Mouse (Mus musculus): ENCODE data around the gene Susd6. TPM values are rescaled to one million over a fixed set of nuclear protein-coding genes. Genes with fewer than 3 reads are reported as not detected.

The Susd6 gene
- polyA plus RNA-seq, 1 experiment from 2014 or later = 16.1 TPM

GRCm38 (mm10) chr12:80821312-80822007, 31.1 kb downstream of the Susd6 start:
- Histone ChIP-seq H3K27ac (no peak overlapping the region), H3K9me3 (replicated peaks; ENCODE audit: low read length) (no peaks in the 10 kb centered on the region), H3K4me1 (replicated peaks; ENCODE audit: insufficient read depth, low read length) (peaks cover 18% of the 10 kb centered on the region), H3K4me3 (replicated peaks; ENCODE audit: low read depth, low read length) (no peak overlapping the region), H3K36me3 (ENCODE audit: insufficient read depth, low read length) (no peaks in the 10 kb centered on the region), H3K4me2 (ENCODE audit: low read length) (no peak overlapping the region), H3K27me3 (ENCODE audit: insufficient read depth, low read length) (no peaks in the 10 kb centered on the region), H3K9ac (ENCODE audit: low read depth, low read length) (no peak overlapping the region)
- no peak for DNase-seq (ENCODE audit: low spot score)
- WGBS = 73% methylated on average over 4 of the region's 4 CpGs
- no peak for TF ChIP-seq CTCF (IDR thresholded peaks at IDR 0.05; ENCODE audit: low read depth)
- ATAC-seq (replicated peaks; ENCODE audit: low FRiP score, low read depth) = no peak

DNA sequence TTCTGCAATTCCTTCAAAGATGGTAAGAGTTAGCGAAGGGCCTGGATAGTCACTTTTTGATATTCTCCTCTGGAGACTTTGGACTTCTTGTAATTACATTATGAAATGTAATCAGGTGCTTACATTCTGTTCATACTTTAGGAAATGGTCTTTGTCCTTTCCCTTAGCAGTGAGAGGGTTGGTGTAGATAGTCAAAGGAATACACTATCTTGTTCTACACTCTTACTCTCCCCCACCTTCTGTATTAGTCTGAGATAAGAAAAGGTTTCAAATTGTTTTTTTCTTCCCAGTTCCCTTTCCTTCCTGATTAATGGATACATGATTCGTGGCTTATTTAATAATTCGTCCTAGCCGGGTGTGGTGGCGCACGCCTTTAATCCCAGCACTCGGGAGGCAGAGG, 32.2 kb downstream of the Susd6 start:
- no peak overlapping the region for H3K4me3 ChIP-seq (replicated peaks; ENCODE audit: low read depth, low read length)
- no peak for ATAC-seq (replicated peaks; ENCODE audit: low FRiP score, low read depth)
- peaks cover 18% of the 10 kb centered on the region for H3K4me1 ChIP-seq (replicated peaks; ENCODE audit: insufficient read depth, low read length)

DNA sequence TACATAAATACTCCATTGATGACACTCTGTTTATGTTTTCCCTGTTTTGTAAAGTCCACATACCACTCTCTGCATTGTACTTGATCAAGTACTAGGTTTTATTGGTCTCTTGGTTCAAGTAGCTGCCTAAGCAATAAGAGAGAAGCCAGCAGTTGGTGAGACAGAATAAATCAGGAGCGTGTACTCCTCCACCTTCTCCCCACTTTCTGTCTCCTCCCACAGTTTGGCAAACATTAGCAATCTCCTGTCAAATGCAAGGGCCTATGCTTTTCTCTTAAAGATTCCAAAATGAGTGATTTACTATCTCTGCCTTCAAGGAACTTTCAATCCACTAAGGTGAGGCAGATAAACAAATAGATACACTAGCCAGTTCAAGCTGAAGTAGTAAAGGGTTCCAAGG, 33.9 kb downstream of the Susd6 start:
- no peaks in the 10 kb centered on the region for H3K27me3 ChIP-seq (ENCODE audit: insufficient read depth, low read length)
- H3K27ac ChIP-seq = no peak overlapping the region
- H3K36me3 ChIP-seq (ENCODE audit: insufficient read depth, low read length) = no peaks in the 10 kb centered on the region
- no peak for DNase-seq (ENCODE audit: low spot score)
- peaks cover 20% of the 10 kb centered on the region for H3K4me1 ChIP-seq (replicated peaks; ENCODE audit: insufficient read depth, low read length)
- no peak overlapping the region for H3K4me3 ChIP-seq (replicated peaks; ENCODE audit: low read depth, low read length)
- no peak for TF ChIP-seq CTCF (IDR thresholded peaks at IDR 0.05; ENCODE audit: low read depth)
- 23% methylated on average over 1 of the region's 1 CpGs for WGBS
- no peak for ATAC-seq (replicated peaks; ENCODE audit: low FRiP score, low read depth)
- no peak overlapping the region for H3K9ac ChIP-seq (ENCODE audit: low read depth, low read length)
- H3K4me2 ChIP-seq (ENCODE audit: low read length) = no peak overlapping the region
- no peaks in the 10 kb centered on the region for H3K9me3 ChIP-seq (replicated peaks; ENCODE audit: low read length)

More for the DNA sequence above, 32.2 kb downstream of the Susd6 start:
- Histone ChIP-seq H3K9me3 (replicated peaks; ENCODE audit: low read length) (no peaks in the 10 kb centered on the region), H3K27ac (no peak overlapping the region), H3K4me2 (ENCODE audit: low read length) (no peak overlapping the region), H3K9ac (ENCODE audit: low read depth, low read length) (no peak overlapping the region), H3K27me3 (ENCODE audit: insufficient read depth, low read length) (no peaks in the 10 kb centered on the region), H3K36me3 (ENCODE audit: insufficient read depth, low read length) (no peaks in the 10 kb centered on the region)
- DNase-seq (ENCODE audit: low spot score) = no peak
- 96% methylated on average over 7 of the region's 7 CpGs for WGBS
- no peak for TF ChIP-seq CTCF (IDR thresholded peaks at IDR 0.05; ENCODE audit: low read depth)

DNA sequence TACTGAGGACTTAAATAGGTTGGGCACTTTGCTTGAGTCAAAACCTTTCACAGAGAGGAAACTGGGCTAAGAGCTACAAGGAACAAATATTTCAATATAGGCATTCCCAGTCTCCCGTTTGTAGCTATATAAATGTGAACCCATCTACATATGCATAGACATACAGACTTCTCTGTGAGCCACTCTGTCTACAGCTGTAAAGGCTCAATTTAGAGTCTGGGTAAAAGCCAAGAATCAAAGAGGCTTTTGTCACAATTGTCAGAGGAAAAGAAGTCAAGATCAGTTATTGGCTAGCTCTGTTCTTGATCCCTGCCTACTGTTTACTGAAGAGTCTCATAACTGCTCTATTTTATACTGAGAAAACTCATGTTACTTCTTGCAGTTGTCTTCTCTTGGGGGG, 36.1 kb downstream of the Susd6 start:
- H3K27ac ChIP-seq = no peak overlapping the region
- DNase-seq (ENCODE audit: low spot score) (peak; percentile 48), ATAC-seq (replicated peaks; ENCODE audit: low FRiP score, low read depth) (no peak)
- H3K27me3 ChIP-seq (ENCODE audit: insufficient read depth, low read length) = no peaks in the 10 kb centered on the region
- H3K9ac ChIP-seq (ENCODE audit: low read depth, low read length) = no peak overlapping the region
- 45% methylated on average over 1 of the region's 1 CpGs for WGBS
- TF ChIP-seq CTCF (IDR thresholded peaks at IDR 0.05; ENCODE audit: low read depth) = no peak
- no peaks in the 10 kb centered on the region for H3K9me3 ChIP-seq (replicated peaks; ENCODE audit: low read length)
- H3K36me3 ChIP-seq (ENCODE audit: insufficient read depth, low read length) = no peaks in the 10 kb centered on the region
- no peak overlapping the region for H3K4me3 ChIP-seq (replicated peaks; ENCODE audit: low read depth, low read length)
- H3K4me2 ChIP-seq (ENCODE audit: low read length) = no peak overlapping the region
- H3K4me1 ChIP-seq (replicated peaks; ENCODE audit: insufficient read depth, low read length) = peaks cover 13% of the 10 kb centered on the region

DNA sequence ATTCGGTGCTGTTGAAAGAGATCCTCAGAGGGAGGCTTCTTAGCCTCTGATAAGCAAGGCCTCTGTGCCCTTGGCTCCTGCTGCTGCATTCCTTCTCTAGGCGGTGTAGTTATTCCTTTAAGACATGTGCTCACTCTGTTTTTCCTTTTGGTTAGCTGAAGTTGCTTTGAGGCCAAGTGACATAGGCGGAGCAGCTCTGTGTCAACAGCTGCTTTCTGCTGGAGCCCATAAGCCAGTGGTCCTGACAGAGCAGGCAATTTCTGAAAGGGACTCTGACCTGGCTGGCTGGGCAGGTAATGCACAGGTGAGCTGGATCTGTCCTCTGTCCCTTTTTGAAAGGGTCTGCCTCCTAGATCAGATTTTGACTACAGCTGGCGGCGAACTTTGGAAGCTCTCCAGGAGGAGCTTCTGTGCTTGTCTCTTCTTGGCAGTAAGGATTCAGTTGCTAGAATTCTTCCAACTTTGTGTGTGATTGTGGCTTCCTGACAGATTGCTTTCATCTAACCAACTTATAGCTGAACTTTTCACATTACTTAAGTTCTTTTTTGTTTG, 37.2 kb downstream of the Susd6 start:
- DNase-seq (ENCODE audit: low spot score) = peak; percentile 74
- no peak overlapping the region for H3K4me3 ChIP-seq (replicated peaks; ENCODE audit: low read depth, low read length)
- H3K4me2 ChIP-seq (ENCODE audit: low read length) = 0 out of 2 replicates have a peak overlapping the region, but pooled peaks have one; percentile 10
- 56% methylated on average over 5 of the region's 5 CpGs for WGBS
- no peak overlapping the region for H3K9ac ChIP-seq (ENCODE audit: low read depth, low read length)
- H3K36me3 ChIP-seq (ENCODE audit: insufficient read depth, low read length) = no peaks in the 10 kb centered on the region
- TF ChIP-seq CTCF (IDR thresholded peaks at IDR 0.05; ENCODE audit: low read depth) = no peak
- no peak for ATAC-seq (replicated peaks; ENCODE audit: low FRiP score, low read depth)
- no peaks in the 10 kb centered on the region for H3K9me3 ChIP-seq (replicated peaks; ENCODE audit: low read length)
- H3K27ac ChIP-seq = peak overlapping the region; percentile 57
- peaks cover 6% of the 10 kb centered on the region; the same call in 1 of the 2 replicates for H3K4me1 ChIP-seq (replicated peaks; ENCODE audit: insufficient read depth, low read length)
- H3K27me3 ChIP-seq (ENCODE audit: insufficient read depth, low read length) = no peaks in the 10 kb centered on the region

- no peaks in the 10 kb centered on the region for H3K27me3 ChIP-seq (ENCODE audit: insufficient read depth, low read length)
- WGBS = 75% methylated on average over 5 of the region's 5 CpGs
- no peak overlapping the region for H3K4me2 ChIP-seq (ENCODE audit: low read length)
- ATAC-seq (replicated peaks; ENCODE audit: low FRiP score, low read depth) (no peak), DNase-seq (ENCODE audit: low spot score) (no peak)
- H3K36me3 ChIP-seq (ENCODE audit: insufficient read depth, low read length) = no peaks in the 10 kb centered on the region
- H3K9me3 ChIP-seq (replicated peaks; ENCODE audit: low read length) = no peaks in the 10 kb centered on the region
- no peak overlapping the region for H3K27ac ChIP-seq
- H3K4me3 ChIP-seq (replicated peaks; ENCODE audit: low read depth, low read length) = no peak overlapping the region
- peaks cover 6% of the 10 kb centered on the region; the same call in 1 of the 2 replicates for H3K4me1 ChIP-seq (replicated peaks; ENCODE audit: insufficient read depth, low read length)
- TF ChIP-seq CTCF (IDR thresholded peaks at IDR 0.05; ENCODE audit: low read depth) = no peak
- no peak overlapping the region for H3K9ac ChIP-seq (ENCODE audit: low read depth, low read length)
Observed at GRCm38 (mm10) chr12:80828020-80828419, 37.7 kb downstream of the Susd6 start.

Data from kidney, postnatal 0 days (tissue).